ENCODE assay signal across 24 mouse cellular contexts in the genomic region with DNA sequence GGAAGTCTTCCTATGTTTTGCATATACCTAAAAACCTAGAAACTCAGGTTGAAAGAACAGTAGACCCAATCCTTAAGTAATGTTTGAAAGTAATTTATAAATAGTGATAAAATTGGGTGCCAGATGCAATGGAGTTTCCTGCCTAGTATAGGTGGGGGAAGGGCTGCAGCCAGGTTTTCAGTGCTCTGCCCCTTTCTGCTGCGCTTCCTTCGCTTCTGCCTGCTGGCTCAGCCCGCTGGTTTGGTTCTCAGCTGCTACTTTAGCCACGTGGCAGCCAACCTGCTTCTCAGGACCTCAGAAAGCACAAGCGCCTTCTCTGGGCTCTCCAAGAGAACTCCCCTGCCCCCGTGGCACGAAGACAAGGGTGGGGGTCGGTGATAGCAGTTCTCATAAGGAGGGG.
DNase-seq lines count a peak whose midpoint lies in the region; ATAC-seq lines count a peak whose summit lies in the region.
"Had no signal": no experiment of that assay in that cellular context is flagged by ENCODE, and none has a peak within 500 bp of the region (broad histone marks: within the 10 kb centered on the region; RNA-seq: fewer than 3 reads in every experiment).

No protein-coding gene starts in this region.

- no peaks in the 10 kb centered on the region for H3K27me3 ChIP-seq in forebrain, embryonic 15.5 days
- no peaks in the 10 kb centered on the region for H3K27me3 ChIP-seq in forebrain, embryonic 11.5 days (ENCODE audit: control insufficient read depth, insufficient read depth, low read length)
- no peaks in the 10 kb centered on the region for H3K27me3 ChIP-seq in lung, embryonic 15.5 days
- no peaks in the 10 kb centered on the region for H3K27me3 ChIP-seq in limb, embryonic 10.5 days (ENCODE audit: low read depth, poor library complexity, severe bottlenecking)
- H3K27me3 ChIP-seq: embryonic facial prominence, embryonic 12.5 days; heart, embryonic 13.5 days; hindbrain, embryonic 13.5 days; limb, embryonic 13.5 days; liver, embryonic 12.5 days had no signal

- H3K4me1 ChIP-seq in forebrain, embryonic 15.5 days: peaks cover 36% of the 10 kb centered on the region
- H3K4me1 ChIP-seq in forebrain, embryonic 11.5 days (replicated peaks; ENCODE audit: control insufficient read depth, insufficient read depth, low read length): peaks cover 9% of the 10 kb centered on the region
- H3K4me1 ChIP-seq in lung, embryonic 15.5 days: peaks cover 46% of the 10 kb centered on the region
- peaks cover 41% of the 10 kb centered on the region for H3K4me1 ChIP-seq in limb, embryonic 10.5 days
- H3K4me1 ChIP-seq: liver, embryonic 12.5 days had no signal

- DNase-seq in forebrain, embryonic 11.5 days (ENCODE audit: low spot score): no peak
- no peak for DNase-seq in lung, postnatal 14 days
- no peak for DNase-seq in limb, embryonic 10.5 days (ENCODE audit: low spot score)
- no peak for DNase-seq in right cerebral cortex, postnatal 14 days
- DNase-seq in left cerebral cortex, postnatal 36 days (ENCODE audit: low spot score in 2 of 2): no peak
- DNase-seq: adrenal gland, adult 2 months; cerebellum, adult 11 months; cerebellum, adult 9-11 months; gastrocnemius, postnatal 10 days; heart, postnatal 14 days; kidney, adult 11 months; lung, adult 18-20 months; lung, postnatal 4 days; right cerebral cortex, postnatal 4 days had no signal

- H3K9ac ChIP-seq in forebrain, embryonic 15.5 days (replicated peaks): no peak overlapping the region
- H3K9ac ChIP-seq in forebrain, embryonic 11.5 days (ENCODE audit: low read length): no peak overlapping the region
- H3K9ac ChIP-seq in lung, embryonic 15.5 days: no peak overlapping the region
- H3K9ac ChIP-seq: embryonic facial prominence, embryonic 12.5 days; heart, embryonic 13.5 days; hindbrain, embryonic 13.5 days; limb, embryonic 13.5 days; liver, embryonic 12.5 days had no signal

- ATAC-seq in forebrain, embryonic 15.5 days (replicated peaks): no peak
- no peak for ATAC-seq in forebrain, embryonic 11.5 days (replicated peaks; ENCODE audit: low FRiP score)
- no peak for ATAC-seq in lung, embryonic 15.5 days (ENCODE audit: borderline replicate concordance, extremely low read depth, low FRiP score, low TSS enrichment)
- ATAC-seq in CD4-positive, CD25-positive, alpha-beta regulatory T cell, adult 4 months: peak; percentile 68
- ATAC-seq: liver, embryonic 12.5 days; midbrain, embryonic 16.5 days had no signal

- no peak overlapping the region for H3K4me2 ChIP-seq in forebrain, embryonic 15.5 days (replicated peaks)
- no peak overlapping the region for H3K4me2 ChIP-seq in forebrain, embryonic 11.5 days (ENCODE audit: low read depth, low read length, severe bottlenecking)
- H3K4me2 ChIP-seq in lung, embryonic 15.5 days: no peak overlapping the region
- H3K4me2 ChIP-seq: embryonic facial prominence, embryonic 12.5 days; heart, embryonic 13.5 days; hindbrain, embryonic 13.5 days; limb, embryonic 13.5 days; liver, embryonic 12.5 days had no signal

- intact Hi-C loops in left cerebral cortex, postnatal 36 days (cut with DNase I): no loop called here

- WGBS in forebrain, embryonic 15.5 days: 52% methylated on average over 8 of the region's 8 CpGs
- WGBS in forebrain, embryonic 11.5 days: 40% methylated on average over 8 of the region's 8 CpGs
- 42% methylated on average over 8 of the region's 8 CpGs for WGBS in lung, embryonic 15.5 days
- WGBS in limb, embryonic 10.5 days: 38% methylated on average over 8 of the region's 8 CpGs

- H3K27ac ChIP-seq in forebrain, embryonic 15.5 days (replicated peaks): peak overlapping the region; percentile 21; the same call in 1 of the 2 replicates
- no peak overlapping the region for H3K27ac ChIP-seq in forebrain, embryonic 11.5 days (ENCODE audit: low read depth, low read length)
- H3K27ac ChIP-seq in lung, embryonic 15.5 days: peak overlapping the region; percentile 30; the same call in 1 of the 2 replicates
- H3K27ac ChIP-seq in limb, embryonic 10.5 days: peak overlapping the region; percentile 53; the same call in 1 of the 2 replicates
- H3K27ac ChIP-seq: embryonic facial prominence, embryonic 12.5 days; heart, embryonic 13.5 days; limb, embryonic 13.5 days; liver, embryonic 12.5 days had no signal

- H3K9me3 ChIP-seq in forebrain, embryonic 15.5 days: no peaks in the 10 kb centered on the region
- no peaks in the 10 kb centered on the region for H3K9me3 ChIP-seq in forebrain, embryonic 11.5 days (ENCODE audit: control insufficient read depth, low read length)
- no peaks in the 10 kb centered on the region for H3K9me3 ChIP-seq in lung, embryonic 15.5 days
- no peaks in the 10 kb centered on the region for H3K9me3 ChIP-seq in limb, embryonic 10.5 days (replicated peaks)
- H3K9me3 ChIP-seq: embryonic facial prominence, embryonic 12.5 days; heart, embryonic 13.5 days; hindbrain, embryonic 13.5 days; limb, embryonic 13.5 days; liver, embryonic 12.5 days had no signal

- H3K4me3 ChIP-seq in forebrain, embryonic 15.5 days: no peak overlapping the region
- no peak overlapping the region for H3K4me3 ChIP-seq in forebrain, embryonic 11.5 days (ENCODE audit: low read depth, low read length)
- no peak overlapping the region for H3K4me3 ChIP-seq in lung, embryonic 15.5 days
- H3K4me3 ChIP-seq in limb, embryonic 10.5 days: no peak overlapping the region
- H3K4me3 ChIP-seq: embryonic facial prominence, embryonic 12.5 days; heart, embryonic 13.5 days; hindbrain, embryonic 13.5 days; limb, embryonic 13.5 days; liver, embryonic 12.5 days; myocyte had no signal

- H3K36me3 ChIP-seq in forebrain, embryonic 15.5 days: no peaks in the 10 kb centered on the region
- H3K36me3 ChIP-seq in forebrain, embryonic 11.5 days (ENCODE audit: control insufficient read depth, insufficient read depth, low read length): no peaks in the 10 kb centered on the region
- no peaks in the 10 kb centered on the region for H3K36me3 ChIP-seq in lung, embryonic 15.5 days
- H3K36me3 ChIP-seq in limb, embryonic 10.5 days: no peaks in the 10 kb centered on the region
- H3K36me3 ChIP-seq: embryonic facial prominence, embryonic 12.5 days; heart, embryonic 13.5 days; hindbrain, embryonic 13.5 days; limb, embryonic 13.5 days; liver, embryonic 12.5 days had no signal
